Mouse (Mus musculus) right cerebral cortex, postnatal 25 days (tissue): Measurements from ENCODE around the gene Tmem185b.

Experiments used
- DNase-seq: peaks from one replicate; pipeline ENCODE4 v3.0.0; 2022

Gene Tmem185b

GRCm38 (mm10) chr1:119503808-119504207 lies 22.2 kb upstream of the Tmem185b start:
- no peak for DNase-seq

DNA sequence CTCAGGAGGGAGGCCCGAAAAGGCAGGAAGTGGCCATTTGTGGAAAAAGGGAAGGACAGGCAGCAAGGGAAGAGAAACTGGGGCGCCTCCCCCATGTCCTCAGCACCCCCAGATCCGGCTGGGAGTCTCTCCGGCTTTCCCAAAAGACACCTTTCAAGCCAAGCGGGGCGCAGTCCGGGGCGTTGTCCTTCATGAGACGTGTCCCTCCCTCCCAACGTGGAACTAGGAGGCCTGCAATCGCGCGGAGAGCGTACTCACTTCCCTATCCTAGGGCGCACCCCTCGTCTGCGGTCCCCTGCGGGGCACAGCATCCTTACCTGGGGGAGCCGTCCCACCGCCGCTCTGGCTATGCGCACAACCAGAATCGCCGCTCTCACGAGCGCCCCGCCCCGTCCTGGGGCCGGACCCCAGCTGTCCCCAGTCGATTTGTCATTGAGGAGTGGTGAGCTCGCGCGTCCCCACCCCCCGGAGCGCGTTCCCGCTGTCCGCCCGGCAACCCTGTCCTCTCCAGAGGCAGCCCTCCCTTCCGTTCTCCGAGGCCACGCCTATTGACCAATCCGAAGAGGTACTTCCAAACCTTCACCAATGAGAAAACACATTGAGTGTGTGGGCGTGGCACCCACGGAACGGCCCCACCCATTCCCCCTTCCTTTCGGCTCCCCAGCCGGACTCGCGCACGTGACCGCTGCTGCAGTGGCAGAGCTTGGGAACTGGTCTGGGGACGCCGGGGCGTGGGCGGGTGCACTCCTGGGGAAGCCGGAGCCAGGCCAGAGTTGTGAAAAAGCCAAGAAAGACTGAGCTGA lies 21.5 kb upstream of the Tmem185b start, which contains the start of gene Ralb:
TSS of gene Ralb (minus strand) at position 535 of the 803 bp plus-strand sequence.
- DNase-seq = peak; percentile 95

GRCm38 (mm10) chr1:119505951-119506350 lies 20.0 kb upstream of the Tmem185b start:
- DNase-seq = no peak

- no peak for DNase-seq
Measured at GRCm38 (mm10) chr1:119508548-119508947, 17.4 kb upstream of the Tmem185b start.

GRCm38 (mm10) chr1:119509474-119509873 lies 16.5 kb upstream of the Tmem185b start:
- no peak for DNase-seq

GRCm38 (mm10) chr1:119510409-119510808 lies 15.6 kb upstream of the Tmem185b start:
- DNase-seq = no peak

DNA sequence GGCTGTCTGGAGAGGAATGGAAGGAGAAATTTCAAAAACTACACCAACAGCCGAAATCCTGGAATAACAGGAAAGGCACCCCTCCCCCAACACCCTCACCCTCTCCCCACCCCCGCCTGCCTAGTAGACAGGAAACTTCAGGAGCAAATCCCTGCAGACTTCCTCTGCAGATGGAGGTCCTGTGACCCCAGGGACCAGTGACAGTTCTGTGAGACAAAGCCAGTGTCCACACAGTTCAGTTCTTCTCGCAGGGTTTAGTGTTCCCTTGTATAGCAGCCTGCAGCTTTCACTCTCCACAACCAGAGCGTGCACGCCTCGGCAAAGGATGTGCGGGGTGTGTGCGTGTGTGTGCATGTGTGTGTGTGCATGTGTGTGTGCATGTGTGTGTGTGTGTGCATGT lies 15.1 kb upstream of the Tmem185b start:
- DNase-seq = no peak

DNA sequence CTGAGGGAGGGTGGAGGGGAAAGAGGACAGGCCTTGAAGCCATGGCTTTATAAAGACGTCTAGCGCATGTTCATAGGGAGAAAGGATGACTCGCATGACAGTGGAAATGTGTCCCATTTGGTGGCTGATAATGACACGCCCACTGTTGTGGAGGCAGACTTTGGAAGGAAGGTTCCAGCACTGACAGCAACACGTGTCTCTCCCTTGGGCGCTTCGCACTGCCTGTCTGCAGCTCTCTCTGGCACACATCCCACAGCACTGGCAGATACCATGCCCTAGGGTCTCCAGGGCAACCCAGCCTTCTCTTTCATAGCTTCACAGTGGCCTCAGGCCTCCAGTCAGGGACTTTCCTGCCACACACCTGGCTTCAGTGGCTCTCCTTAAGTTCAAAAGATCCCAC lies 7.9 kb upstream of the Tmem185b start:
- no peak for DNase-seq

DNA sequence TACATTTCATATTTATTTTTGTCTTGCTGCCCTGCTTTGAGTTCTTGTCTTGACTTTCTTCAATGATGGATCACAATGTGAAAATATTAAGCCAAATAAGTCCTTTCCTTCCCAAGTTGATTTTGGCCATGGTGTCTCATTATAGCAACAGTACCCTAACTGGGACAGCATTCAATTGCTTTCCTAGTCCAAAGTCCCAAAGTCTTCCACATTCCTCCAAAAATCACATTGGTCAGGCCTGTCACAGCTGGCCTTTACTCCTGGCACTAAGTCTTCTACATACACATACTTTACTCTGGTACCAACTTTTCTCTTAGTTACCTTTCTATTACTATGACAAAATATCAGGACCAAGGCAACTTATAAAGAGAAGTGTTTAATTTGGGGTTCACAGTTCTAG lies 7.2 kb upstream of the Tmem185b start:
- no peak for DNase-seq

DNA sequence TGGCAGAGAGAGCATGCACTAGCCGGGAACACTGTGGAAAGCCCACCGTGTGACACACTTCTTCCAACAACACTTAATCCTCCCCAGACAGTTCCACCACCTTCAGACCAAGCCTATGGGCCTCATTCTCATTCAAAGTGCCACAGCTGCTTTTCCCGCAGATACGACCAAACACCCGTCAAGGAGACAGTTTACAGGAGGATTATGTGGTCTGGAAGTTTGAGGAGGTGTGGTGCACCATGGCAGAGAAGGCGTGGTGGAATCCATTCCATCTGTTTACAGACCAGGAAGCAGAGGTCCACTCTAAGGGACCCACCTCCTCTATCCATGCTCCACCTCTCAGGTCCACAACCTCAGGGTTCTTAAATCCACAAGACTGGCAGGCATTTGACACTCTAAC lies 6.7 kb upstream of the Tmem185b start:
- DNase-seq = no peak

- no peak for DNase-seq
Measured at GRCm38 (mm10) chr1:119521029-119521428, 4.9 kb upstream of the Tmem185b start.

DNA sequence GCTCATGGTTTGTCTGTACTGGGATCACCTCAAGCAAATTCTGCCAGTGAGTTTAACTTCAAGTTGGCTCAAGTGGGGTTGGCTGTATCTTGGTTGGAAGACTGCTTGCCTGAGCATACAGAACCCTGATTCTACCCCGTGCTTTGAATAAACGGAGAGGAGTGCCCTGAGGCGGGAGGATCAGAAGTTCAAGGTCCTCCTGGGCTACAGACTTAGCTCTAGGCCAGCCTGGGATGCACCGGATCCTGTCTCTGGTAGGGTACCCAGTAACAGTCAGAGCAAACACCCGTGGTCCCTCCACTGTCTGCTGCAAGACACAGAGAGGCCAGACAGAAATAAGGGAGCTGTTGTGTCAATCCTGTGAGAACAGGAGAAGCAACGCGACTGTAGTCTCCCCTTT lies 4.3 kb upstream of the Tmem185b start:
- DNase-seq = no peak

DNA sequence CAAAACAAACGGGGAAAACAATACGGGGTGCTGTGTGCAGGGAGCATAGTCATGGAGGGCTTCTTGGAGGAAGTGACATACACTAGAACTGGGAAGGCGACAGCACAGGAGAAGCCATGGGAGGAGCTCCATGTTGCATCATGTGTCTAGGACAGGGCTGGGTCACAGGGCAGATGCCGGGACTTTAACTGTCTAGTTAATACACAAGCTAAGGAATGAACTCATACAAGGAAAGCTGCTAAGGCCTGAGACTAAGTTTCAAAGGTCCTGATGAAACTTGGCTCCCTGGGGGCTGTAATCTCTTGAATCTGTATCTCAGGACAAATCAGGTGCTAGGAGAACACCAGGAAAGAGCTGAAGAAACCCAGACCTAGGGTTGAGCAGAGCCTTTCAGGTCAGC lies 3.2 kb upstream of the Tmem185b start:
- DNase-seq = no peak

DNA sequence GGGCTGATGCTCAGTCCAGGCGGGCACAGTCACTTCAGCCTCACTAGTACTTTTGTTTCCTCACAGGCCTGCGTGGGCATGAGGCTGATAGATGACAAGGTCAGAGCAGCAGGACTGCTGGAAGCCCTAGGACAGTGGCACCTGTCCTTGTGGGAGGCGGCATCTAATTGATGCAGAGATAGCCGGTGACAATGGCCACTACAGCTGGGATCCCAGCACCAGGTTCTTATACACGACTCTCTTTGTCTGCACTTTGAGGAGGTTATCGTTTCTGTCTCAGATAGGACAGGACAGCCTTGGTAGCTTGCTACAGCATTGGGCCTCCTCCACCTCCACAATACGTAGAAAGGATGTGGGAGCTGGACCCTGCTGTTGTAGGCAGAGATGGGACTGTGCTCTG lies 2.6 kb upstream of the Tmem185b start:
- no peak for DNase-seq

- no peak for DNase-seq
Measured at GRCm38 (mm10) chr1:119523826-119524225, 2.1 kb upstream of the Tmem185b start.

- DNase-seq = no peak
Measured at GRCm38 (mm10) chr1:119525004-119525444, 936 bp upstream of the Tmem185b start.

GRCm38 (mm10) chr1:119530941-119531340 lies 5.0 kb downstream of the Tmem185b start:
- no peak for DNase-seq

DNA sequence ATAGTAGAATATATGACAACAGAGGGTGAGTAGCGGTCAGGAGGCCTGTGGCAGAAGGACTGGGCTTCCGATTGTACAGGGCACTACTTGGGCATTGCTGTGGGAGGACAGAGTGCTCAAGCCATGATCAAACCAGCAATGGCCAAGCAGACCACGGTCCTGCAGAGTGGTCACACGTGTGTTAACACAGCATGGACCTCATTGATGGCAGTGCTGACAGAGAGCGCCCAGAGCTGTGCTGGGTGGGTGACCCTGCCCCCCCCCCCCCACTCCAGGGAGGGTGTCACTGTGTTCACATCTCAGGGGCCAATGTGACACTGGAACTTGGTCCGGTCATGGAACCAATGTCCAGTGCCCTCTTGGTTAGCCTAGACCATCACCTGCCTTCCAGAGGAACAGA lies 6.2 kb downstream of the Tmem185b start:
- no peak for DNase-seq

DNA sequence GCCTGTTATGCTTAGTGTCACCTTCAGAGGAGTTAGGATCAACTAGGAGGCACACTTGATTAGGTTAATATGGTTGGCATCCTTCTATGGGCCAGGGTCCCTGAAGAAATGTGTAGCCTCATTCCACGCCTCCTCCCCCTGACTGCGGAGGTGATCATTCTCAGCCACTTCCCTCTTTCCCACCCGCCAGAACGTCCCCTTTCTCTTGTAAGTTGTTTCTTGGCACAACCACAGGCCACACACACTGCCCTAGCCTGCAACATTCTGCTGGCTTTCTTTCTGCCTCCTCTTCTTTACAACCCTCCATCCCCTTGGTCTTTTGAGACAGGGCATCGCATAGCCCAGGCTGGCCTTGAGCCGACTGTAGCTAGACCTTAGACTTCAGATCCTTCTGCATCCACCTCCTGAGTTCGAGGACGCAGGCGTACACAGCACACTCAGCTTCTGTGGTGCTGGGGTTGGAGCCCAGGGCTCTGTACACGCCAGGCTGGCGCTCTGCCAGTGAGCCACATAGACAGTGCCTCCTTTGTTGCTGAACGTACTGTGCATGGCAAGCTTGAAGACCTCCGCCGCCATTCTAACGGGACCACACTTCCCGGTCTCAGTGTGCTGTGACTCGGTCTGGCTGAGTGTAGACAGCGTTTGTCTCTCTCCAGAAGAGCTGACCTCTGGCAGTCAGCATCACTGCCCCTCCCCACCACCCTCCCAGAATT lies 7.3 kb downstream of the Tmem185b start:
- no peak for DNase-seq

GRCm38 (mm10) chr1:119534341-119534740 lies 8.4 kb downstream of the Tmem185b start:
- no peak for DNase-seq

- DNase-seq = no peak
Measured at GRCm38 (mm10) chr1:119536122-119536521, 10.2 kb downstream of the Tmem185b start.

DNA sequence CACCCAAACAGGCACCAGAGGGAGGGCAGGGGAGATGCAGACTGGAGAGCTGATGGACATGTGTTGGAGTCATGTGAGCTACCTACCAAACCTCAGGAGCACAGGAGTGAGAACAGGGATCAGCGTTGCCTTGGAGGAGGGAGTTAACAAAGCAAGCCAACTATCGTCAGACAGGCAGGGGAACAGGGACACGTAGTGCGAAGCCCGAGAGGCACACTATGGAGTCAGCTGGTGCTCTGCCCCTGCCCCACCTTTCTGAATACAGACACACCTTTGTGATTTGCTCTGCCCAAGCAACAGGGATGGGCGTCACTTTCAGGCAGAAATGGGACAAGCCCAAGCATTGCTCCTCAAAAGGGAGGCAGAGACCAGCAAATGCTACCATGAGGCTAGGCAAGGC lies 11.7 kb downstream of the Tmem185b start:
- no peak for DNase-seq

DNA sequence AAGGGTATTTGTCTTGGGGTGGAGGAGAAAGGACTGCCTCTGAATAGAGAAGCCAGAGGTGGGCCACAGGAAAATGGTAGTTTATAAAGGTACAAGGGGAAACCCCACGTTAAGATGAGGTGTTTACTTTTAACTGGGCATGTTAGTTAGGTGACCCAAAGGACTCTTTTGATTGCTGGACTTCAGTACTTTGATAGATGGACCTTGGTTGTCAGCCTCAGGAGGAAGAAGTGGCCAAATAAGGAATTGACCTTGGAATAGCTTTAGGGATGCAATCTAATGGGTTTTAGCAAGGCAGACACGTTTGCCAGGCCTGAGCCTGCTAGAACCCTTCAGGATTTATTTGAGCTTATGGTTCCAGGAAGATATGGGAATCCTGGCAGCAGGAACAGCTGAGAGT lies 13.3 kb downstream of the Tmem185b start:
- DNase-seq = no peak

GRCm38 (mm10) chr1:119540836-119541557 lies 15.0 kb downstream of the Tmem185b start:
- DNase-seq = no peak
